8 mouse cellular contexts compared by ENCODE assay signal in genomic region chr10:42277476-42278306, GRCm38 (mm10). TPM values are rescaled to one million over a fixed set of nuclear protein-coding genes. Genes with fewer than 3 reads are reported as not detected.
DNase-seq lines count a peak whose midpoint lies in the region; ATAC-seq and TF ChIP-seq lines count a peak whose summit lies in the region.

No protein-coding gene starts in this region.

- H3K9ac ChIP-seq in embryonic facial prominence, embryonic 14.5 days (ENCODE audit: low read depth, low read length), result peak overlapping the region; percentile 83
- peak overlapping the region; percentile 94 for H3K9ac ChIP-seq in heart, adult 2 months (ENCODE audit: low read depth, low read length)
- peak overlapping the region; percentile 88 for H3K9ac ChIP-seq in limb, embryonic 13.5 days
- peak overlapping the region; percentile 82 for H3K9ac ChIP-seq in midbrain, embryonic 16.5 days (ENCODE audit: low read depth, low read length)

- 0 out of 2 replicates have a peak, but pooled peaks cover 6% of the 10 kb centered on the region for H3K36me3 ChIP-seq in embryonic facial prominence, embryonic 14.5 days (ENCODE audit: control insufficient read depth, insufficient read depth, low read length)
- peaks cover 7% of the 10 kb centered on the region for H3K36me3 ChIP-seq in heart, adult 2 months (ENCODE audit: control insufficient read depth, insufficient read depth, low read length)
- 0 out of 2 replicates have a peak, but pooled peaks cover 4% of the 10 kb centered on the region for H3K36me3 ChIP-seq in limb, embryonic 13.5 days
- no peaks in the 10 kb centered on the region for H3K36me3 ChIP-seq in midbrain, embryonic 16.5 days (ENCODE audit: control insufficient read depth, insufficient read depth, low read length)

- peak; percentile 80 for TF ChIP-seq POLR2A in heart, adult 2 months (IDR thresholded peaks at IDR 0.05; ENCODE audit: insufficient read depth, low read depth, low read length)

- H3K4me3 ChIP-seq in embryonic facial prominence, embryonic 14.5 days (ENCODE audit: low read depth, low read length), result peak overlapping the region; percentile 85
- H3K4me3 ChIP-seq in heart, adult 2 months, result peak overlapping the region; percentile 90
- H3K4me3 ChIP-seq in limb, embryonic 13.5 days, result peak overlapping the region; percentile 81
- peak overlapping the region; percentile 84 for H3K4me3 ChIP-seq in midbrain, embryonic 16.5 days (ENCODE audit: low read depth, low read length)

- peak; percentile 93 for ATAC-seq in embryonic facial prominence, embryonic 14.5 days (ENCODE audit: low read depth)
- ATAC-seq in limb, embryonic 13.5 days (ENCODE audit: low FRiP score, low read depth), result peak; percentile 93
- peak; percentile 94 for ATAC-seq in midbrain, embryonic 16.5 days

- peaks cover 18% of the 10 kb centered on the region for H3K4me1 ChIP-seq in embryonic facial prominence, embryonic 14.5 days (ENCODE audit: control insufficient read depth, insufficient read depth, low read length)
- peaks cover 2% of the 10 kb centered on the region for H3K4me1 ChIP-seq in heart, adult 2 months (ENCODE audit: control insufficient read depth, insufficient read depth, low read length)
- peaks cover 24% of the 10 kb centered on the region for H3K4me1 ChIP-seq in limb, embryonic 13.5 days
- H3K4me1 ChIP-seq in midbrain, embryonic 16.5 days (ENCODE audit: control insufficient read depth, insufficient read depth, low read length), result peaks cover 24% of the 10 kb centered on the region

- peak; percentile 98 for DNase-seq in 3T3-L1 (ENCODE audit: low read depth, low spot score)
- DNase-seq in adrenal gland, postnatal 4 days (ENCODE audit: low spot score in 2 of 2), result peak; percentile 91 to 95
- DNase-seq in embryonic facial prominence, embryonic 14.5 days (ENCODE audit: low spot score), result peak; percentile 99
- DNase-seq in heart, adult 2 months, result peak; percentile 98 to 99
- DNase-seq in kidney, adult 8-10 months, result peak; percentile 99
- peak; percentile 92 to 97 for DNase-seq in spleen, postnatal 10 days (ENCODE audit: low spot score in 2 of 2)

- 0 out of 2 replicates have a peak, but pooled peaks cover 3% of the 10 kb centered on the region for H3K79me2 ChIP-seq in heart, adult 2 months (replicated peaks; ENCODE audit: control insufficient read depth, insufficient read depth, low read length)

- under 1% methylated on average over 55 of the region's 78 CpGs for WGBS in embryonic facial prominence, embryonic 14.5 days
- under 1% methylated on average over 77 of the region's 78 CpGs for WGBS in heart, adult 2 months
- under 1% methylated on average over 77 of the region's 78 CpGs for WGBS in limb, embryonic 13.5 days
- under 1% methylated on average over 77 of the region's 78 CpGs for WGBS in midbrain, embryonic 16.5 days

- peak; percentile 58; the same call in 1 of the 2 replicates for TF ChIP-seq EP300 in heart, adult 2 months (IDR thresholded peaks at IDR 0.05; ENCODE audit: insufficient read depth, low read depth, low read length)

- intact Hi-C loops in heart, adult 2 months (cut with DNase I), result loop anchor here (5.0 kb wide), 3 partner anchors 205 to 465 kb away; no protein-coding TSS in a partner anchor

- peak overlapping the region; percentile 97 for H3K27ac ChIP-seq in embryonic facial prominence, embryonic 14.5 days (replicated peaks; ENCODE audit: low read depth, low read length)
- H3K27ac ChIP-seq in heart, adult 2 months, result peak overlapping the region; percentile 100
- H3K27ac ChIP-seq in limb, embryonic 13.5 days, result peak overlapping the region; percentile 99
- H3K27ac ChIP-seq in midbrain, embryonic 16.5 days (ENCODE audit: low read length), result peak overlapping the region; percentile 97

- peak overlapping the region; percentile 99 for H3K4me2 ChIP-seq in embryonic facial prominence, embryonic 14.5 days (ENCODE audit: low read depth, low read length)
- peak overlapping the region; percentile 98 for H3K4me2 ChIP-seq in limb, embryonic 13.5 days (replicated peaks)
- H3K4me2 ChIP-seq in midbrain, embryonic 16.5 days (ENCODE audit: low read length), result peak overlapping the region; percentile 97

- no peaks in the 10 kb centered on the region for H3K27me3 ChIP-seq in embryonic facial prominence, embryonic 14.5 days (replicated peaks; ENCODE audit: control insufficient read depth, insufficient read depth, low read length)
- H3K27me3 ChIP-seq in heart, adult 2 months (ENCODE audit: control insufficient read depth, insufficient read depth, low read length), result no peaks in the 10 kb centered on the region
- peaks cover 10% of the 10 kb centered on the region for H3K27me3 ChIP-seq in limb, embryonic 13.5 days
- peaks cover 4% of the 10 kb centered on the region; the same call in 1 of the 2 replicates for H3K27me3 ChIP-seq in midbrain, embryonic 16.5 days (ENCODE audit: control insufficient read depth, insufficient read depth, low read depth, low read length)

- H3K9me3 ChIP-seq in embryonic facial prominence, embryonic 14.5 days (ENCODE audit: control insufficient read depth, low read length), result no peaks in the 10 kb centered on the region
- no peaks in the 10 kb centered on the region for H3K9me3 ChIP-seq in limb, embryonic 13.5 days
- no peaks in the 10 kb centered on the region for H3K9me3 ChIP-seq in midbrain, embryonic 16.5 days (replicated peaks; ENCODE audit: control insufficient read depth, low read length, poor library complexity, severe bottlenecking)

- TF ChIP-seq CTCF in heart, adult 2 months (IDR thresholded peaks at IDR 0.05), result peak; percentile 17; the same call in 1 of the 2 replicates

RNA-seq across cellular contexts. Expression of gene Foxo3, which starts 1.1 kb away (rescaled TPM):
- total RNA-seq in adrenal gland, postnatal 4 days (2021), result 10 to 100 TPM; 71.7 to 72.8 TPM
- polyA plus RNA-seq in embryonic facial prominence, embryonic 14.5 days (2014; fragmentation: Nextera tagmentation; extraction: Ambion mirVana), result 10.4 and 12.3 TPM in 2 replicates
- total RNA-seq in heart, adult 2 months (2021), result 10 to 100 TPM; 72.5 to 89.5 TPM
- 26.7 and 32.7 TPM in 2 replicates for polyA plus RNA-seq in heart, adult 2 months (2012; rRNA removed)
- 8.1 and 8.5 TPM in 2 replicates for polyA plus RNA-seq in limb, embryonic 13.5 days (2015; fragmentation: Nextera tagmentation; extraction: Ambion mirVana)
- 3.8 TPM in 2 replicates for polyA plus RNA-seq in midbrain, embryonic 16.5 days (2015; fragmentation: Nextera tagmentation; extraction: Ambion mirVana)

Comparison
In these comparisons a context has a peak if more than half of its experiments do, and no peak if none do; other contexts are left out.
1. Peak in every context shown above with its lines: DNase-seq, ATAC-seq, H3K4me3 ChIP-seq and H3K27ac ChIP-seq.